Mouse (Mus musculus) heart, embryonic 14.5 days (tissue): Measurements from ENCODE around the gene Bves. TPM values are rescaled to one million over a fixed set of nuclear protein-coding genes. Genes with fewer than 3 reads are reported as not detected.
"Not testable (repeated sequence)": the region's sequence is repeated elsewhere in the genome, so short reads cannot be mapped to it uniquely, and the experiment has no call there.

Experiments used
- ATAC-seq: fragments of 200-750 bp; cut with Nextera tagmentation; 2 replicates; pipeline ENCODE4 v1.8.0; 2017; ENCODE audit warnings: low read depth, moderate TSS enrichment; ENCODE audit not compliant: insufficient number of reproducible peaks, insufficient read depth, low FRiP score
- H3K27ac ChIP-seq, 2 experiments: fragments of 200-500 bp in 1 of 2; fragments of 300-500 bp in 1 of 2; sonication (generic) in 1 of 2; replicated peaks in 1 of 2; 2 replicates each; pipeline ENCODE4 v1.5.1; 2012 to 2014; ENCODE audit warnings: low read depth in 2 of 2, low read length in 2 of 2, control low read depth in 1 of 2, mild to moderate bottlenecking in 1 of 2, mixed read lengths in 1 of 2; ENCODE audit not compliant: control insufficient read depth in 1 of 2, insufficient read depth in 1 of 2
- H3K27me3 ChIP-seq: fragments of 300-500 bp; sonication (generic); 2 replicates; pipeline ENCODE4 v1.6.1; 2014; ENCODE audit warnings: mild to moderate bottlenecking, low read length, control low read depth; ENCODE audit not compliant: control insufficient read depth, insufficient read depth
- H3K36me3 ChIP-seq: fragments of 300-500 bp; sonication (generic); 2 replicates; pipeline ENCODE4 v1.6.1; 2014; ENCODE audit warnings: mild to moderate bottlenecking, control low read depth, low read length, mixed read lengths; ENCODE audit not compliant: control insufficient read depth, insufficient read depth
- H3K4me1 ChIP-seq, 2 experiments: fragments of 200-500 bp in 1 of 2; fragments of 300-500 bp in 1 of 2; sonication (generic) in 1 of 2; 2 replicates each; pipeline ENCODE4 v1.6.1; 2012 to 2014; ENCODE audit warnings: low read length in 2 of 2, control low read depth in 1 of 2, mixed read lengths in 1 of 2; ENCODE audit not compliant: control insufficient read depth in 2 of 2, insufficient read depth in 2 of 2
- H3K4me2 ChIP-seq: fragments of 300-500 bp; sonication (generic); 2 replicates; pipeline ENCODE4 v1.6.1; 2014; ENCODE audit warnings: mild to moderate bottlenecking, low read length
- H3K4me3 ChIP-seq, 2 experiments: fragments of 200-500 bp in 1 of 2; fragments of 300-500 bp in 1 of 2; sonication (generic) in 1 of 2; 2 replicates each; pipeline ENCODE4 v1.5.1; 2012 to 2014; ENCODE audit warnings: low read length in 2 of 2, mild to moderate bottlenecking in 2 of 2, control low read depth in 1 of 2, low read depth in 1 of 2, moderate library complexity in 1 of 2; ENCODE audit not compliant: control insufficient read depth in 1 of 2, insufficient read depth in 1 of 2
- H3K9ac ChIP-seq: fragments of 300-500 bp; sonication (generic); 2 replicates; pipeline ENCODE4 v1.6.1; 2014; ENCODE audit warnings: mild to moderate bottlenecking, low read length
- H3K9me3 ChIP-seq: fragments of 300-500 bp; sonication (generic); 2 replicates; pipeline ENCODE4 v1.6.1; 2016; ENCODE audit warnings: low read length, control low read depth; ENCODE audit not compliant: control insufficient read depth
- WGBS: fragments of 180-500 bp; shearing (Covaris S2); extraction: QIAGEN DNeasy Blood & Tissue Kit; methylation state at CpG from one replicate; pipeline ENCODE4 v1.1.7; 2014; 5-methylcytosine and 5-hydroxymethylcytosine counted together
- polyA plus RNA-seq: library from polyadenylated mRNA; unstranded; fragments of >200 nt; fragmentation: Nextera tagmentation; extraction: Ambion mirVana; gene quantifications from 2 replicates; pipeline ENCODE4 v1.2.1, GENCODE M21; 2014

The Bves gene
- polyA plus RNA-seq, result 123 and 138 TPM in 2 replicates

GRCm38 (mm10) chr10:45335434-45336422 is at the start of gene Bves:
Bves (plus strand) TSS chr10:45335772.
- peak within 1 kb of the TSS; percentile 99 for H3K9ac ChIP-seq
- H3K4me2 ChIP-seq, result peak within 1 kb of the TSS; percentile 64
- peak within 1 kb of the TSS; percentile 91 to 100 for H3K4me3 ChIP-seq
- H3K36me3 ChIP-seq, result peaks cover 16% of the 10 kb centered on the region
- peaks cover 0 to 12% of the 10 kb centered on the region in 2 experiments; a peak in 2 of 4 replicates for H3K4me1 ChIP-seq
- no peaks in the 10 kb centered on the region for H3K9me3 ChIP-seq
- peak; percentile 79 for ATAC-seq
- H3K27me3 ChIP-seq, result no peaks in the 10 kb centered on the region
- H3K27ac ChIP-seq, result peak within 1 kb of the TSS; percentile 97 to 98
- under 1% methylated on average over 103 of the region's 116 CpGs for WGBS

- peak overlapping the region; percentile 70 to 93 for H3K4me3 ChIP-seq
- no peaks in the 10 kb centered on the region for H3K9me3 ChIP-seq
- peaks cover 19 to 20% of the 10 kb centered on the region in 2 experiments for H3K4me1 ChIP-seq
- H3K9ac ChIP-seq, result peak overlapping the region; percentile 97
- no peaks in the 10 kb centered on the region for H3K27me3 ChIP-seq
- H3K36me3 ChIP-seq, result peaks cover 13% of the 10 kb centered on the region; the same call in 1 of the 2 replicates
- 32% methylated on average over 7 of the region's 7 CpGs for WGBS
- no peak for ATAC-seq
- H3K27ac ChIP-seq, result peak overlapping the region; percentile 55 to 90
- peak overlapping the region; percentile 72 for H3K4me2 ChIP-seq
Observed at GRCm38 (mm10) chr10:45288351-45288750, 47.2 kb upstream of the Bves start.

GRCm38 (mm10) chr10:45289218-45290105 is 46.1 kb upstream of the Bves start:
- H3K4me3 ChIP-seq, result peak overlapping the region; percentile 70 to 93
- no peaks in the 10 kb centered on the region for H3K9me3 ChIP-seq
- peaks cover 7% of the 10 kb centered on the region; the same call in 1 of the 2 replicates for H3K36me3 ChIP-seq
- H3K27me3 ChIP-seq, result no peaks in the 10 kb centered on the region
- peak; percentile 65 for ATAC-seq
- peak overlapping the region; percentile 97 for H3K9ac ChIP-seq
- under 1% methylated on average over 69 of the region's 71 CpGs for WGBS
- peak overlapping the region; percentile 72 for H3K4me2 ChIP-seq
- peak overlapping the region; percentile 87 to 90 for H3K27ac ChIP-seq
- H3K4me1 ChIP-seq, result peaks cover 17 to 19% of the 10 kb centered on the region in 2 experiments

- Histone ChIP-seq H3K27me3 (no peaks in the 10 kb centered on the region), H3K4me2 (peak overlapping the region; percentile 72), H3K4me1 (peaks cover 12 to 14% of the 10 kb centered on the region in 2 experiments), H3K27ac (peak overlapping the region in 1 of 2 experiments; percentile 50; a peak in 2 of 4 replicates), H3K36me3 (peaks cover 7% of the 10 kb centered on the region; the same call in 1 of the 2 replicates), H3K9me3 (no peaks in the 10 kb centered on the region), H3K9ac (peak overlapping the region; percentile 97), H3K4me3 (peak overlapping the region in 1 of 2 experiments; percentile 70; a peak in 2 of 4 replicates)
- no peak for ATAC-seq
- 29% methylated on average over 5 of the region's 5 CpGs for WGBS
Observed at GRCm38 (mm10) chr10:45290618-45291017, 45.0 kb upstream of the Bves start.

GRCm38 (mm10) chr10:45292159-45292558 is 43.4 kb upstream of the Bves start:
- H3K4me1 ChIP-seq, H3K9me3 ChIP-seq, ATAC-seq, H3K4me3 ChIP-seq, H3K36me3 ChIP-seq, H3K27me3 ChIP-seq, H3K9ac ChIP-seq: not testable (repeated sequence)
- 36% methylated on average over 4 of the region's 4 CpGs for WGBS
- Histone ChIP-seq H3K4me2 (peak overlapping the region; percentile 38), H3K27ac (peak overlapping the region; percentile 55 to 59; a peak in 3 of 4 replicates)

- Histone ChIP-seq H3K9ac (no peak overlapping the region), H3K9me3 (no peaks in the 10 kb centered on the region), H3K27me3 (no peaks in the 10 kb centered on the region), H3K27ac (no peak overlapping the region), H3K36me3 (no peaks in the 10 kb centered on the region), H3K4me1 (peaks cover 7 to 8% of the 10 kb centered on the region in 2 experiments; a peak in 3 of 4 replicates), H3K4me2 (no peak overlapping the region), H3K4me3 (no peak overlapping the region)
- ATAC-seq, result no peak
- 87% methylated on average over 5 of the region's 5 CpGs for WGBS
Observed at GRCm38 (mm10) chr10:45295093-45295492, 40.5 kb upstream of the Bves start.

- no peak overlapping the region for H3K4me3 ChIP-seq
- peaks cover 3 to 4% of the 10 kb centered on the region in 2 experiments; a peak in 2 of 4 replicates for H3K4me1 ChIP-seq
- H3K9ac ChIP-seq, result no peak overlapping the region
- WGBS, result 63% methylated on average over 6 of the region's 6 CpGs
- no peaks in the 10 kb centered on the region for H3K9me3 ChIP-seq
- ATAC-seq, result no peak
- H3K36me3 ChIP-seq, result no peaks in the 10 kb centered on the region
- H3K27ac ChIP-seq, result no peak overlapping the region
- H3K27me3 ChIP-seq, result no peaks in the 10 kb centered on the region
- H3K4me2 ChIP-seq, result no peak overlapping the region
Observed at GRCm38 (mm10) chr10:45298503-45298902, 37.1 kb upstream of the Bves start.
